ENCODE assay signal across 8 mouse cellular contexts in genomic region chr5:27790910-27791288, GRCm38 (mm10). TPM values are rescaled to one million over a fixed set of nuclear protein-coding genes. Genes with fewer than 3 reads are reported as not detected.
DNase-seq lines count a peak whose midpoint lies in the region; ATAC-seq and TF ChIP-seq lines count a peak whose summit lies in the region.

No protein-coding gene starts in this region.

- intact Hi-C loops in heart, postnatal 14 days (cut with DNase I) = loop anchor here (5.0 kb wide), 1 partner anchor 281 kb away; the partner anchor contains the start of gene Insig1

- peak overlapping the region; percentile 67 for H3K4me2 ChIP-seq in forebrain, embryonic 15.5 days (replicated peaks)
- H3K4me2 ChIP-seq in lung, embryonic 16.5 days (ENCODE audit: low read depth, low read length) = peak overlapping the region; percentile 49

- peak overlapping the region; percentile 96 for H3K9ac ChIP-seq in ES-E14 (ENCODE audit: insufficient read depth, low read depth, low read length, poor library complexity, severe bottlenecking)
- H3K9ac ChIP-seq in forebrain, embryonic 15.5 days (replicated peaks) = peak overlapping the region; percentile 79
- peak overlapping the region; percentile 89 for H3K9ac ChIP-seq in lung, embryonic 16.5 days (ENCODE audit: low read length)

- WGBS in forebrain, embryonic 15.5 days = under 1% methylated on average over 40 of the region's 47 CpGs
- WGBS in lung, embryonic 16.5 days = 0% methylated on average over 34 of the region's 47 CpGs

- in situ Hi-C loops in ES-E14 (cut with MboI; ENCODE audit: low sequenced_read_pairs in 2 of 2, unreplicated experiment in 2 of 2) = no loop called here

- no peak for DNase-seq in ES-E14 (ENCODE audit: low read depth, low spot score)
- peak; percentile 90 to 95 for DNase-seq in adrenal gland, postnatal 36 days
- peak; percentile 91 to 93 for DNase-seq in heart, postnatal 14 days
- DNase-seq in kidney, postnatal 4 days = peak; percentile 90 to 95
- DNase-seq in ovary, postnatal 36 days (ENCODE audit: low spot score) = peak; percentile 89
- DNase-seq in spleen, postnatal 10 days (ENCODE audit: low spot score in 2 of 2) = no peak

- H3K9me3 ChIP-seq in ES-E14 (ENCODE audit: control insufficient read depth, insufficient read depth, low read depth, low read length) = no peaks in the 10 kb centered on the region
- H3K9me3 ChIP-seq in forebrain, embryonic 15.5 days = no peaks in the 10 kb centered on the region
- H3K9me3 ChIP-seq in lung, embryonic 16.5 days (ENCODE audit: control insufficient read depth, low read length) = no peaks in the 10 kb centered on the region

- peak; percentile 83 for ATAC-seq in forebrain, embryonic 15.5 days (replicated peaks)
- ATAC-seq in lung, embryonic 16.5 days (ENCODE audit: low read depth) = peak; percentile 89

- peak overlapping the region; percentile 88; the same call in 1 of the 2 replicates for H3K27ac ChIP-seq in ES-E14 (ENCODE audit: insufficient read depth, low read depth, low read length, poor library complexity, severe bottlenecking)
- peak overlapping the region; percentile 94 for H3K27ac ChIP-seq in forebrain, embryonic 15.5 days (replicated peaks)
- H3K27ac ChIP-seq in lung, embryonic 16.5 days (ENCODE audit: low read length) = peak overlapping the region; percentile 94

- H3K4me1 ChIP-seq in ES-E14 (ENCODE audit: control insufficient read depth in 2 of 2, insufficient read depth in 2 of 2, low read length in 2 of 2, poor library complexity in 1 of 2) = 0 out of 4 replicates have a peak, but pooled peaks cover 2% of the 10 kb centered on the region in 2 experiments
- H3K4me1 ChIP-seq in forebrain, embryonic 15.5 days = peaks cover 24% of the 10 kb centered on the region
- peaks cover 17% of the 10 kb centered on the region for H3K4me1 ChIP-seq in lung, embryonic 16.5 days (replicated peaks; ENCODE audit: control insufficient read depth, insufficient read depth, low read length)

- H3K36me3 ChIP-seq in ES-E14 (ENCODE audit: control insufficient read depth, insufficient read depth, low read length, poor library complexity, severe bottlenecking) = peaks cover 20% of the 10 kb centered on the region
- H3K36me3 ChIP-seq in forebrain, embryonic 15.5 days = peaks cover 23% of the 10 kb centered on the region
- peaks cover 24% of the 10 kb centered on the region for H3K36me3 ChIP-seq in lung, embryonic 16.5 days (ENCODE audit: control insufficient read depth, insufficient read depth, low read length)

- H3K27me3 ChIP-seq in forebrain, embryonic 15.5 days = no peaks in the 10 kb centered on the region
- H3K27me3 ChIP-seq in lung, embryonic 16.5 days (ENCODE audit: control insufficient read depth, insufficient read depth, low read depth, low read length) = no peaks in the 10 kb centered on the region

- H3K4me3 ChIP-seq in ES-E14 (ENCODE audit: insufficient read depth in 1 of 2, low read depth in 1 of 2, low read length in 2 of 2, poor library complexity in 1 of 2, severe bottlenecking in 1 of 2) = peak overlapping the region; percentile 83 to 98
- H3K4me3 ChIP-seq in forebrain, embryonic 15.5 days = peak overlapping the region; percentile 82
- H3K4me3 ChIP-seq in lung, embryonic 16.5 days (ENCODE audit: low read length) = peak overlapping the region; percentile 81

TF ChIP-seq in ES-E14, 5 proteins besides CTCF, POLR2A, EP300 and RAD21:
- TF ChIP-seq ZNF384 (IDR thresholded peaks at IDR 0.05; ENCODE audit: low read depth, low read length) (no peak), HCFC1 (IDR thresholded peaks at IDR 0.05; ENCODE audit: borderline replicate concordance, insufficient read depth, low read length) (no peak), CHD2 (IDR thresholded peaks at IDR 0.05; ENCODE audit: low read depth, low read length) (no peak), MAFK (IDR thresholded peaks at IDR 0.05; ENCODE audit: insufficient read depth, low read depth, low read length) (no peak), ZC3H11A (IDR thresholded peaks at IDR 0.05; ENCODE audit: borderline replicate concordance, low read depth, low read length) (no peak)

RNA-seq across cellular contexts. Expression of gene Paxip1, which starts 0.6 kb away (rescaled TPM):
- total RNA-seq in ES-E14 (2012; rRNA removed) = 48.8 and 49.3 TPM in 2 replicates
- 10 to 100 TPM; 23.7 to 28.0 TPM for total RNA-seq in adrenal gland, postnatal 36 days (2021)
- 30.8 and 31.4 TPM in 2 replicates for polyA plus RNA-seq in forebrain, embryonic 15.5 days (2015; fragmentation: Nextera tagmentation; extraction: Ambion mirVana)
- total RNA-seq in heart, postnatal 14 days (2021) = 10 to 100 TPM; 17.4 to 18.8 TPM
- 29.7 and 34.1 TPM in 2 replicates for polyA plus RNA-seq in lung, embryonic 16.5 days (2015; fragmentation: Nextera tagmentation; extraction: Ambion mirVana)

RNA-seq across cellular contexts. Expression of gene Htr5a, which starts 51.0 kb away (rescaled TPM):
- total RNA-seq in ES-E14 (2012; rRNA removed) = 0.04 TPM in 1 of 2 replicates, not detected in the other
- total RNA-seq in adrenal gland, postnatal 36 days (2021) = not detected
- 0.66 and 0.72 TPM in 2 replicates for polyA plus RNA-seq in forebrain, embryonic 15.5 days (2015; fragmentation: Nextera tagmentation; extraction: Ambion mirVana)
- not detected for total RNA-seq in heart, postnatal 14 days (2021)
- not detected in 2 replicates for polyA plus RNA-seq in lung, embryonic 16.5 days (2015; fragmentation: Nextera tagmentation; extraction: Ambion mirVana)

Comparison
In these comparisons a context has a peak if more than half of its experiments do, and no peak if none do; other contexts are left out.
1. DNase-seq: peak in adrenal gland, postnatal 36 days (2 of 2), heart, postnatal 14 days (2 of 2), kidney, postnatal 4 days (2 of 2) and ovary, postnatal 36 days (single experiment); none in ES-E14 (single experiment) and spleen, postnatal 10 days (0 of 2).
2. Peak in every context shown above with its lines, with median percentiles within 50 percentile points of each other: H3K27ac ChIP-seq, H3K4me3 ChIP-seq and H3K9ac ChIP-seq.